Mouse (Mus musculus) lung, adult 2 months (tissue): ENCODE measurements around the gene Foxd1. TPM values are rescaled to one million over a fixed set of nuclear protein-coding genes. Genes with fewer than 3 reads are reported as not detected.

Source experiments
- DNase-seq: peaks from one replicate; pipeline ENCODE4 v3.0.0; 2022
- H3K4me1 ChIP-seq: fragments of 200-500 bp; 2 replicates; pipeline ENCODE4 v1.6.1; 2011; ENCODE audit warnings: low read length; ENCODE audit not compliant: control insufficient read depth, insufficient read depth
- H3K4me3 ChIP-seq: fragments of 200-500 bp; replicated peaks from 2 replicates; pipeline ENCODE3; 2011; ENCODE audit warnings: low read depth, mild to moderate bottlenecking, control low read depth, low read length; ENCODE audit errors: extremely low read depth
- CTCF ChIP-seq: fragments of 200-500 bp; IDR thresholded peaks from 2 replicates; pipeline ENCODE4 v1.5.1; 2011; ENCODE audit warnings: mild to moderate bottlenecking, low read length, control low read depth; ENCODE audit not compliant: insufficient read depth
- POLR2A ChIP-seq: fragments of 200-500 bp; IDR thresholded peaks from 2 replicates; pipeline ENCODE4 v1.6.1; 2011; ENCODE audit warnings: low read depth, mild to moderate bottlenecking, control low read depth, low read length, borderline replicate concordance; ENCODE audit errors: extremely low read depth
- WGBS: fragments of 180-500 bp; shearing (Covaris S2); methylation state at CpG from one replicate; pipeline ENCODE4 v1.1.7; 2018; 5-methylcytosine and 5-hydroxymethylcytosine counted together
- polyA plus RNA-seq: library from polyadenylated mRNA; depleted of rRNA; stranded (reverse); fragments of >200 nt; gene quantifications from 2 replicates; pipeline ENCODE4 v1.2.3, GENCODE M21; 2012; rRNA removed

Gene Foxd1
- polyA plus RNA-seq, 1 experiment = 0.12 TPM

- no peak for TF ChIP-seq CTCF
- TF ChIP-seq POLR2A = no peak
- 27% methylated on average over 10 of the region's 10 CpGs for WGBS
- no peaks in the 10 kb centered on the region for H3K4me1 ChIP-seq
- DNase-seq = no peak
- no peak overlapping the region for H3K4me3 ChIP-seq
Measured at GRCm38 (mm10) chr13:98393356-98394070, 39.5 kb downstream of the Foxd1 start.

Other genes starting within 250 kb of the Foxd1 start
- gene Arhgef28, start 147.8 kb upstream of the Foxd1 start, polyA plus RNA-seq = 14.6 and 16.0 TPM in 2 replicates
- 4.2 and 6.8 TPM in 2 replicates for gene Utp15, start 91.2 kb upstream of the Foxd1 start, polyA plus RNA-seq
- 10.9 and 11.8 TPM in 2 replicates for gene Ankra2, start 91.2 kb upstream of the Foxd1 start, polyA plus RNA-seq
- 0.28 TPM in 1 of 2 replicates, not detected in the other for gene Gm21976, start 74.4 kb upstream of the Foxd1 start, polyA plus RNA-seq
- 119 and 162 TPM in 2 replicates for gene Btf3, start 37.2 kb upstream of the Foxd1 start, polyA plus RNA-seq
- 0.52 and 1.1 TPM in 2 replicates for gene Gm10320, start 137.8 kb downstream of the Foxd1 start, polyA plus RNA-seq